Mouse (Mus musculus) layer of hippocampus, postnatal 14 days (tissue): ENCODE data around the gene Gm10358. TPM values are rescaled to one million over a fixed set of nuclear protein-coding genes. Genes with fewer than 3 reads are reported as not detected.
"Not testable (repeated sequence)": the region's sequence is repeated elsewhere in the genome, so short reads cannot be mapped to it uniquely, and the experiment has no call there.

Experiments
- DNase-seq, 2 experiments: peaks; one replicate each; pipeline ENCODE4 v3.0.0; 2021 to 2022; ENCODE audit warnings: low spot score in 2 of 2, mixed read lengths in 1 of 2
- long read RNA-seq, 2 experiments: library from polyadenylated mRNA; stranded (forward); transcript quantifications; one replicate each; pipeline ENCODE4 v2.0.0; 2021
- total RNA-seq, 2 experiments: library from RNA; stranded (reverse); gene quantifications; 2 replicates each; pipeline ENCODE4 v1.2.3; 2021

The Gm10358 gene
- total RNA-seq, result under 1 TPM in 1 of 2 experiments, not detected in 1; 0.39 TPM
- long read RNA-seq, experiment 1, result 0 reads
- long read RNA-seq, experiment 2, partial matches to known transcripts, result 0 of 2 reads
- long read RNA-seq, experiment 2, other reads (novel, unspliced or antisense), result 0 of 2 reads

- DNase-seq, result no peak
Observed at GRCm38 (mm10) chr8:75406489-75406888, at the start of gene Gm10358. Gene Gm10358 (minus strand): TSS chr8:75406589.

GRCm38 (mm10) chr8:75448394-75448793 is 42.0 kb upstream of the Gm10358 start, which contains the start of gene Iqcm:
Gene Iqcm (plus strand): TSS chr8:75448694.
- DNase-seq, result no peak

- not testable (repeated sequence) for DNase-seq
Observed at GRCm38 (mm10) chr8:75415696-75416095, 9.3 kb upstream of the Gm10358 start.

- DNase-seq, result no peak
Observed at GRCm38 (mm10) chr8:75384770-75385290, 21.6 kb downstream of the Gm10358 start.

- DNase-seq, result peak in 1 of 2 experiments; percentile 24
Observed at GRCm38 (mm10) chr8:75375530-75376123, 30.8 kb downstream of the Gm10358 start.

- no peak for DNase-seq
Observed at GRCm38 (mm10) chr8:75372006-75372405, 34.4 kb downstream of the Gm10358 start.

Other genes starting within 250 kb of the Gm10358 start
- 10 to 100 TPM; 40.0 to 45.0 TPM for gene Rasd2, start 192.6 kb downstream of the Gm10358 start, total RNA-seq
- gene Iqcm, start 42.1 kb upstream of the Gm10358 start, total RNA-seq, result under 1 TPM; 0.36 to 0.39 TPM